Mouse (Mus musculus) heart, postnatal 25 days (tissue): Measurements from ENCODE around the gene Gk5. TPM values are rescaled to one million over a fixed set of nuclear protein-coding genes. Genes with fewer than 3 reads are reported as not detected.
"Not testable (repeated sequence)": the region's sequence is repeated elsewhere in the genome, so short reads cannot be mapped to it uniquely, and the experiment has no call there.

Source experiments
- DNase-seq: peaks from one replicate; pipeline ENCODE4 v3.0.0; 2022; ENCODE audit warnings: low spot score
- intact Hi-C: fragments of 180-260 bp; cut with DNase I; formaldehyde crosslinking; loops from one replicate; pipeline ENCODE4 v1.15.1; 2025
- total RNA-seq, 2 experiments: library from RNA; stranded (reverse); gene quantifications; 2 replicates each; pipeline ENCODE4 v1.2.3; 2021

Gene Gk5
- 1 to 10 TPM; 3.4 to 4.1 TPM for total RNA-seq

DNA sequence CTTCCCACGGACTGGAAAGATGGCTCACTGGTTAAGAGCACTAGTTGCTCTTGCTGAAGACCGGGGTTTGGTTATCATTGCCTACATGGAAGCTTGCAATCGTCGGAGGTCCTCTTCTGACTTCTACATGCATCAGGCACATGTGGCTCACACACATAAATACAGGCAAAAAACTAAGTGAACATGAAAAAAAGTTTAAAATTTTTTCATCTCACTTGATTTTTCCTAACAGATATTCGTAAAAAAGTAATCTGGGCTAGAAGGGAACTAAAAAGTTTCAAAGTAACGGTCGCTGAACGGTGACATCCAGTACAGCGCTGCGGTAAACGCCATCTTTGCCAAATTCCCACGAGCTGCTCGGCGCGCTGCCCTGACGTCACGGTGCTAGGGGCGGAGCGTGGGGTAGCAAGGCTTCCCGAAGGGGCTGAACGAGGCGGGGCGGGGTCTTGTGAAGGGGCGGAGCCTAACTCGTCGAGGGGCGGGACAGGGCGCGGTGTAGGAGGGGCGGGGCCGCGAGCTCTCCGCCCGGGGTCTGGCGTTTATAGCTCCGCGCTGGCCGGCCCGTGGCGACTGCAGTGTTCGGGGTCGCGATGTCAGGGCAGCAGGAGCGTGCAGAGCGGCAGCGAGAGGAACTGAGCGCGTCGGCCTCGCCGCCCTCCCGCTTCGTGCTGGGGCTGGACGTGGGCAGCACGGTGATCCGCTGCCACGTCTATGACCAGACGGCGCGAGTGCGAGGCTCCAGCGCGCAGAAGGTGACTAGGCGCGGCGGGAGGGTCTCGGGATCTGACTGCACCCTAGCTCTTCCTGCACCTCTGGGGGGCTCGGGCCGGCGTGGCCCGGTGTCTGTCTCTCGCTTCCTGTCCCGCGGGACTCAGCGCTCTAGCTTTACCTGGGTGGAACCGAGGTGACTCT is at the start of gene Gk5:
Gk5 (plus strand) TSS at position 502 of the 912 bp plus-strand sequence.
- DNase-seq, result peak; percentile 90
- intact Hi-C loops, result loop anchor here (5.0 kb wide), 1 partner anchor 162 kb away; no protein-coding TSS in a partner anchor

GRCm38 (mm10) chr9:96078752-96079315 is 40.3 kb upstream of the Gk5 start:
- intact Hi-C loops, result no loop called here
- DNase-seq, result no peak

DNA sequence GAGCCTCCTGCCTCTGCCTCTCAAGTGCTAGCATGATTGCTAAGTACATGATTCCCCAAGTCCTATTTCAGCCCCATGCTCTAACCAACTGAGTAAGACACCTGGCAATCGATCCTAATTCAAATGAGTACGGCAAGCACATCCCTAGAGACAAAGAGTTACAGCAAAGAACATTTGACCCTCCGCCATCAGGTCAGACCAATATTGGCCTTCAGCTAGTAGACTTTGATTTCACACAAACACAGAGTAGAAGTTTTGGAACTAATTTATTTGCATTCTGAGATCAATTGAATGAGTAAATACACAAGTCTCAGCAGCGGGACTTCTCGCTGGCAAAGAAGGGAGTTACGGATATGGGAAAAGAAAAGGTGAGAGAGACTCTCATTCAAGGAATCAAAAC is 33.9 kb upstream of the Gk5 start:
- no peak for DNase-seq
- intact Hi-C loops, result no loop called here

- intact Hi-C loops, result no loop called here
- no peak for DNase-seq
These were observed 31.5 kb upstream of the Gk5 start for GRCm38 (mm10) chr9:96087671-96088070.

DNA sequence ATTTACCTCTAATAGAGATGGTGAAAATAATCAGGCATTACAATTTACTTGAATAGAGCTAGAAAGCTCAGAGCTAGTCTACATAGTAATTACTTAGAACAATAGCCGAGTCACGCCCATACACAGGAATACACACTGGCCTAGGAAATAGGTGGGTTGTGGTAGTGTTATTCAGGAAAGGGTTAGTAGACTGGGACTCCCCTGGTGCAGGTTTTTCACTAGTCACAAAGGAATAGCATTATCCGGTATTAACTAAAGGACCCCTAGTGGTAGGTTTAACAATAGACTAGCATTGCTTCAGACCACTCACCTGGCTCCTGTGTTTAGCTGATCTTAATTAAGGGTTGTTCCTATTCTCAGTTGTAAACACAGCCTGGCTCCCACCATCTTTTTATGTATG is 30.7 kb upstream of the Gk5 start:
- DNase-seq, intact Hi-C loops: not testable (repeated sequence)

DNA sequence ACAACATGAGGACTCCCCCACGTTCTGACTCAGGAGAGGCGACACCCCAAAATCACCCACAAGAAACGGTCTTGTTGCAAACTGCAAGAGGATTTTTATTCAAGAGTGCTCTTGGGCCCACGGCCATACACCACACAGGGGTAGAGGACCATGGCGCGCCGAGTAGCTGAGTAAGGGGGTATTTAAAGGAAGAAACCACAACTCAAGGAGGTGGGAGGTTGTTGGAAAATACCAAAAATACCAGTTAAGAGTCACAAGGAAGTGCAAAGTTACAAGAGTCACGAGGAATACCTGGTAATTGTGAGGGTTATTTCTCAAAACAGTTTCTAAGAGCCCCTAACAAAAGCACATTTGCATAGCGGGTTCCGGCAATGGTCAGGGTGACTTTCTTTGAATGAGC is 26.5 kb upstream of the Gk5 start:
- intact Hi-C loops, DNase-seq: not testable (repeated sequence)

DNA sequence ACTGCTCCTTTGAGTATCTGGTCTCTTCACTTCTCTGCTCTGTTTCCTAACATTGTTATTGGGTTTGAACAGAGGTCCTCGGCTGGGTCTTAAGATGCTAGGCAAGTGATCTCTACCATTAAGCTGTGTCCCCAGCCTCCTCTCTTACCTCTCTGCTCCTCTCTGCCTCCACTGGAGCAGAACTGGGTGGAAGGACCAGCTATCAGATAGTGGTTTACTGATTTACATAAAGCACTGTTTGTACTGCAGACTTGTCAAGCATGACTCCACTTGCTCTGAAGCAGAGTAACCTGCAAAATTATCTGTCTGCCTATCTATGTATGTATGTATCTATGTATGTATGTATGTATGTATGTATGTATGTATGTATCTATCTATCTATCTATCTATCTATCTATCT is 25.9 kb upstream of the Gk5 start:
- no peak for DNase-seq
- intact Hi-C loops, result no loop called here

DNA sequence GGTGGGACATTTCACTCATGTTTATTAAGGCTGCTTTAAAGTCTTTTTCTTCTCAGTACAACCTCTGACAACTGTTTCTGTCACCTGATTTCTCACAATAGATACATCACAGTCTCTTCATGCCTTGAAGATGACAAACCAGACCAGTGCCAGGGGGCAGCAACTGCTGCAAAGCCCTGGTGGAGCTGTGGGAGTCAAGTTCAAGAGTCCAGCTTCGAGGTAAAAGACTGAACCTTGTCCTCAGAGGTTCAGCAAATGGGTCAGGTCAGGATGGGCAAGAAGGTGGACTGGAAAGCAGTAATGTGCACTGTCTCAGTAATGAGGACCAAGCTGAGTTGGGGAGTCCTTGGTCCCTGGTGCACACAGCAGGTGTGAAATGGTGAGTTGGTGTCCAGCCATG is 24.8 kb upstream of the Gk5 start:
- intact Hi-C loops, result no loop called here
- no peak for DNase-seq

- intact Hi-C loops, result no loop called here
- no peak for DNase-seq
These were observed 24.0 kb upstream of the Gk5 start for GRCm38 (mm10) chr9:96095192-96095591.

DNA sequence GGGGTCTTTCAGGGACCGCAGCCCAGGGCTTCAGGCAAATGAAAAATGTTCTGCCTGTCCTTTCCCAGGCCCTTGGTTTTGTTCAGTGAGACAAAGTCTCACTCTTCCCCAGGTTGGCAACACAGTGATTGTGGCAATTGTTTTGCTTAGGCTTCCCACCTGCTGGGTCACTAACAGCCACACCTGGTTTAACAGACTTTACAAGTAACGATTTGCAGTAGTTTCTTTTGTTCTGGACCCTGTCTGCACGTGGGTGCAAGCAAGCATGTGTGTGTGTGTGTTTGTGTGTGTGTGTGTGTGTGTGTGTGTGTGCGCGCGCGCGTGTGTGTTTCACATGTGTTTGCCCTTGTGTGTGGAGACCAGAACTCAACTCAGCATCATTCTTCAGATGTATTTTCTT is 16.3 kb upstream of the Gk5 start:
- DNase-seq, result no peak
- intact Hi-C loops, result no loop called here

- no peak for DNase-seq
- intact Hi-C loops, result no loop called here
These were observed 6.2 kb upstream of the Gk5 start for GRCm38 (mm10) chr9:96112879-96113361.

DNA sequence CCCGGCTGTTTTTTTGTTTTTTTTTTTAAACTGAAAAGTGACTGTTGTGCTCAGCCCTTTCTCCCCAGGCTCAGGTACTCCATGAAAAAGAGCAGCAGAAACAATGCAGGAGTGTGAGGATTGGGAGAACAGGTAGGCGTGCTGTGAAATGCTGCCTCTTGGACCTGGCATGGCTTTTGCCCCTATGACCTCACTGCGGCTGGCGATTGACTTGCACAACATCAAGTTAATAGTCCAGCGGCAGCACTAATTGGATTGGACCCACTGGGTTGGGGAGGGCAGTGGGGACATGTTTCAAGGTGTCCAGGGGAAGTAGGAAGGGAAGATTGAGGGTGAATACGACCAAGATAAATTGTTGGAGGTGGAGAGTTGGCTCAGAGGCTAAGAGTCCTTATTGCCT is 2.4 kb upstream of the Gk5 start:
- DNase-seq, result no peak
- intact Hi-C loops, result loop anchor here (5.0 kb wide), 1 partner anchor 160 kb away; no protein-coding TSS in a partner anchor

GRCm38 (mm10) chr9:96118216-96118615 is 946 bp upstream of the Gk5 start:
- no peak for DNase-seq
- intact Hi-C loops, result loop anchor here (5.0 kb wide), 1 partner anchor 161 kb away; no protein-coding TSS in a partner anchor

GRCm38 (mm10) chr9:96127972-96128371 is 8.8 kb downstream of the Gk5 start:
- intact Hi-C loops, result no loop called here
- DNase-seq, result no peak

DNA sequence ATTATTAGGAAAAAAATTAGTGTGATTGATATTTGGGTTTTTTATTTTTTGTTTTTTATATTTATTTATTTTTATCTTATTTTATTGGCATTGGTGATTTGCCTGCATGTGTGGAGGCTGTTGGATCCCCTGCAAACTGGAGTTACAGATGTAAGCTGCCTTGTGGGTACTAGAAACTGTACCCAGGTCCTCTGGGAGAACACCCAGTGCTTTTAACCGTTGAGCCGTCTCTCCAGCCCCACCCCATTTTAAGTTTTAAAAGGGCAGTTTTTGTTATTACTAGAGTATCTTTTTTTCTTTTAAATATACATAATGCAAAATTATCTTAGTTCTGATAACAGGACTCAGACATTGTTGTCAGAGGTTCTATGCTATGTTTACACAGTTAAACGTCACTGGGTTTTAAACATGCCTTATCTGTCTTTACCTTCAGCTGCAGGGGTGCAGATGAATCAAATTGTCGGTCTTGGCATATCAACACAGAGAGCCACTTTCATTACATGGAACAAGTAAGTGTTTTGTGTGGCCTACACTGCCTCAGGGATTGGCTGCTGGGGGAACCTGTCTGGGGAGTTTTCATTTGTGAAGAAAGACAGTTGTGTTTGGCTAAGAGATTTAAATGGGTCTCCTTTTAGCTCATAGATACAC is 13.9 kb downstream of the Gk5 start:
- no peak for DNase-seq
- intact Hi-C loops, result no loop called here

DNA sequence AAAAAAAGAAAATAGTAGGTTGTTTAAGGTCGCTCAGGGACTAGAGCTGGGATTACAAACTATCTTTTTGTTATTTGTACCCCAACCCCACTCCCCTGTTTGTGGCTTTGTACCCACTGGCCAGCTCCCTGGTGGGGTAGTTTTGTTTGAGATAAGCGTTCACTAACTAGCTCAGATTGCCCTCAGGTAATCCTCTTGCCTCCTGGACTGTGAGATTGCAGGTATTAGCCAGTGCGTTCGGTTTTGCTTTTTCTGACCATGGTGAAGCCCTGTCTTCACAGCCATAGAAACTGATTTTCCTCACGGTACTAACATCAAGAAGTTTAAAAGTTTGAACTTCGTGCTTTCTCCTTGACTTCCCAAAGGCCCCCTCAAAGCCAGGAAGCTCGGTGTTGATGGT is 15.3 kb downstream of the Gk5 start:
- no peak for DNase-seq
- intact Hi-C loops, result no loop called here

DNA sequence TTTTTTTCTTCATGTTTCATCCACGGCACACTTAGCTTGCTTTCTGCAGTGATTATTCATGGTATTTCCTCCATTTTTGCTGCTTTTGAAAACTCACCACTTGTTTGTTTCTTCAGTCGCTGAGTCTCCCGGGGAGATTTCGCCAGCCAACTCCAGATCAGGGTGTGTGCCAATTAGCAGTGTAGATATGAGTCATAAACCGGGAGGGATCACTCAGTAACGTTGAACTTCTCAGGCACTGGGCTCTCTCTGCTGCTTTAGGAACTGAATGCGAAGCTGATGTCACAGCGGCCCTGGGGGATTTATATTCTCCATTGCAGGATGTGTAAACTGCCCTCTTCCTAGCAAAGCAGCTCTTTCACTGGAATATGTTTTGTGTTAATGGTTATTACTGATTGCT is 15.8 kb downstream of the Gk5 start:
- intact Hi-C loops, result no loop called here

DNA sequence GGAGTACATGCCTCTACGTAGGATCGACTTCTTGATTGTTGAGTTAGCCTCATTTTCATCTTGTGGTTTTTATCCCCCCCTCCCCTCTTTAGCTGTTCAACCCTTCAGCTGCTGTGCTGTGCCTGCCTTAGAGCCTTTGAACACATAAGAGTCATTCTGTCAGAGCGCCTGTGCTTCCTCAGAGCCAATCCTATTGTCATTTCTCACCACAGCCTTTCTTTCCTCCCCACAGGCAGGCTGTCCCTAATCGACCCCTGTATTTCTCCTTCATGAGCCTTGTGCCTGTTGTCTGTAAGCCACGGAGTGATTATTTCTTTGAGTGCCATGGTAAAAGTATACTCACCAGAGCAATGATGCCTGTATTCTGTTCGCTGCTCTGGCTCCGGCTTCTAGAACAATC is 16.3 kb downstream of the Gk5 start:
- intact Hi-C loops, result no loop called here
- peak; percentile 13 for DNase-seq

More for the DNA sequence above, 15.8 kb downstream of the Gk5 start:
- peak; percentile 70 for DNase-seq

- DNase-seq, result no peak
- intact Hi-C loops, result no loop called here
These were observed 19.8 kb downstream of the Gk5 start for GRCm38 (mm10) chr9:96138958-96139357.

GRCm38 (mm10) chr9:96139876-96140275 is 20.7 kb downstream of the Gk5 start:
- intact Hi-C loops, result no loop called here

GRCm38 (mm10) chr9:96140931-96141330 is 21.8 kb downstream of the Gk5 start:
- intact Hi-C loops, result no loop called here
- DNase-seq, result no peak

More at GRCm38 (mm10) chr9:96139876-96140275, 20.7 kb downstream of the Gk5 start:
- no peak for DNase-seq
